Mouse (Mus musculus) liver, embryonic 14.5 days (tissue): Measurements from ENCODE around the gene Evi5. TPM values are rescaled to one million over a fixed set of nuclear protein-coding genes. Genes with fewer than 3 reads are reported as not detected.

Experiments
- ATAC-seq: fragments of 200-750 bp; cut with Nextera tagmentation; 2 replicates; pipeline ENCODE4 v1.8.0; 2017; ENCODE audit warnings: moderate number of reproducible peaks, mild to moderate bottlenecking, moderate library complexity; ENCODE audit not compliant: insufficient read depth
- DNase-seq, 3 experiments: peaks; one replicate each; pipeline ENCODE4 v3.0.0-alpha.2; 2012 to 2013; ENCODE audit warnings: low read depth in 3 of 3, low spot score in 3 of 3
- H3K27ac ChIP-seq: fragments of 300-500 bp; sonication (generic); 2 replicates; pipeline ENCODE4 v1.5.1; 2014; ENCODE audit warnings: moderate library complexity, mild to moderate bottlenecking, control low read depth, inconsistent platforms
- H3K27me3 ChIP-seq: fragments of 300-500 bp; sonication (generic); 2 replicates; pipeline ENCODE4 v1.6.1; 2014; ENCODE audit warnings: mild to moderate bottlenecking, low read length, moderate library complexity; ENCODE audit not compliant: control insufficient read depth, insufficient read depth
- H3K36me3 ChIP-seq: fragments of 300-500 bp; sonication (generic); replicated peaks from 2 replicates; pipeline ENCODE4 v1.6.1; 2014; ENCODE audit warnings: low read depth; ENCODE audit not compliant: control insufficient read depth, insufficient read depth
- H3K4me1 ChIP-seq, 2 experiments: fragments of 200-500 bp in 1 of 2; fragments of 300-500 bp in 1 of 2; sonication (generic) in 1 of 2; replicated peaks; 2 replicates each; pipeline ENCODE4 v1.6.1; 2012 to 2014; ENCODE audit warnings: antibody characterized with exemption in 1 of 2, inconsistent platforms in 1 of 2, low read length in 1 of 2; ENCODE audit not compliant: control insufficient read depth in 2 of 2, insufficient read depth in 2 of 2
- H3K4me2 ChIP-seq: fragments of 300-500 bp; sonication (generic); 2 replicates; pipeline ENCODE4 v1.6.1; 2014; ENCODE audit warnings: low read depth, mild to moderate bottlenecking, control low read depth, moderate library complexity
- H3K4me3 ChIP-seq, 2 experiments: fragments of 200-500 bp in 1 of 2; fragments of 300-500 bp in 1 of 2; sonication (generic) in 1 of 2; 2 replicates each; pipeline ENCODE4 v1.5.1; 2012 to 2014; ENCODE audit warnings: low read depth in 2 of 2, low read length in 2 of 2, mild to moderate bottlenecking in 2 of 2, control low read depth in 1 of 2, inconsistent platforms in 1 of 2, moderate library complexity in 1 of 2; ENCODE audit not compliant: insufficient read depth in 1 of 2
- H3K9ac ChIP-seq: fragments of 300-500 bp; sonication (generic); replicated peaks from 2 replicates; pipeline ENCODE4 v1.6.1; 2014; ENCODE audit warnings: mild to moderate bottlenecking, control low read depth, moderate library complexity
- H3K9me3 ChIP-seq: fragments of 300-500 bp; sonication (generic); 2 replicates; pipeline ENCODE4 v1.6.1; 2016; ENCODE audit warnings: low read length, mixed read lengths; ENCODE audit not compliant: control insufficient read depth
- CTCF ChIP-seq: IDR thresholded peaks from 2 replicates; pipeline ENCODE4 v1.5.1; 2016; ENCODE audit warnings: antibody characterized with exemption, low read depth, control low read depth
- EP300 ChIP-seq: IDR thresholded peaks from 2 replicates; pipeline ENCODE4 v1.6.1; 2016; ENCODE audit warnings: antibody characterized with exemption, low read depth
- WGBS: fragments of 180-500 bp; shearing (Covaris S2); extraction: QIAGEN DNeasy Blood & Tissue Kit; methylation state at CpG from one replicate; pipeline ENCODE4 v1.1.7; 2014; ENCODE audit not compliant: insufficient replicate concordance; 5-methylcytosine and 5-hydroxymethylcytosine counted together
- polyA plus RNA-seq, 2 experiments: library from polyadenylated mRNA; depleted of rRNA in 1 of 2; stranded (reverse) in 1 of 2; unstranded in 1 of 2; fragments of >200 nt; fragmentation: Nextera tagmentation in 1 of 2; extraction: Ambion mirVana in 1 of 2; gene quantifications; 2 replicates each; pipeline versions ENCODE4 v1.2.1 to v1.2.3; 2012 to 2014

Gene Evi5
- polyA plus RNA-seq, 2 experiments, result 22.7 to 41.4 TPM

- 4% methylated on average over 2 of the region's 2 CpGs for WGBS
- ATAC-seq, result no peak
- H3K9ac ChIP-seq, result no peak overlapping the region
Measured at GRCm38 (mm10) chr5:107711689-107712088, 163.2 kb downstream of the Evi5 start.

GRCm38 (mm10) chr5:107708124-107708797, 166.6 kb downstream of the Evi5 start:
- no peaks in the 10 kb centered on the region for H3K9me3 ChIP-seq
- H3K4me1 ChIP-seq, result no peaks in the 10 kb centered on the region; a peak in 1 of 4 replicates
- H3K9ac ChIP-seq, result no peak overlapping the region
- no peak for ATAC-seq
- H3K4me3 ChIP-seq, result no peak overlapping the region
- H3K4me2 ChIP-seq, result no peak overlapping the region
- DNase-seq, result no peak
- no peak overlapping the region for H3K27ac ChIP-seq
- H3K27me3 ChIP-seq, result no peaks in the 10 kb centered on the region; the same call in 1 of the 2 replicates
- TF ChIP-seq EP300 (no peak), CTCF (no peak)
- WGBS, result 25% methylated on average over 8 of the region's 8 CpGs
- no peaks in the 10 kb centered on the region for H3K36me3 ChIP-seq

More at GRCm38 (mm10) chr5:107711689-107712088, 163.2 kb downstream of the Evi5 start:
- H3K36me3 ChIP-seq, result no peaks in the 10 kb centered on the region
- H3K4me2 ChIP-seq, result no peak overlapping the region
- no peaks in the 10 kb centered on the region; the same call in 1 of the 2 replicates for H3K27me3 ChIP-seq
- no peaks in the 10 kb centered on the region for H3K9me3 ChIP-seq
- no peak for DNase-seq
- H3K4me3 ChIP-seq, result no peak overlapping the region
- no peak overlapping the region for H3K27ac ChIP-seq
- H3K4me1 ChIP-seq, result no peaks in the 10 kb centered on the region
- TF ChIP-seq CTCF (no peak), EP300 (no peak)

GRCm38 (mm10) chr5:107706262-107706661, 168.6 kb downstream of the Evi5 start:
- no peak overlapping the region for H3K27ac ChIP-seq
- H3K4me2 ChIP-seq, result no peak overlapping the region
- H3K9me3 ChIP-seq, result no peaks in the 10 kb centered on the region
- 43% methylated on average over 1 of the region's 1 CpGs for WGBS
- H3K27me3 ChIP-seq, result no peaks in the 10 kb centered on the region; the same call in 1 of the 2 replicates
- TF ChIP-seq CTCF (no peak), EP300 (no peak)
- no peaks in the 10 kb centered on the region for H3K36me3 ChIP-seq
- H3K4me3 ChIP-seq, result no peak overlapping the region
- ATAC-seq (no peak), DNase-seq (no peak)
- H3K4me1 ChIP-seq, result no peaks in the 10 kb centered on the region; a peak in 1 of 4 replicates
- H3K9ac ChIP-seq, result no peak overlapping the region

GRCm38 (mm10) chr5:107705756-107706155, 169.2 kb downstream of the Evi5 start:
- no peak for DNase-seq
- Histone ChIP-seq H3K9me3 (no peaks in the 10 kb centered on the region), H3K9ac (no peak overlapping the region), H3K27ac (no peak overlapping the region), H3K4me1 (no peaks in the 10 kb centered on the region; a peak in 1 of 4 replicates), H3K27me3 (no peaks in the 10 kb centered on the region; the same call in 1 of the 2 replicates), H3K36me3 (no peaks in the 10 kb centered on the region), H3K4me2 (no peak overlapping the region), H3K4me3 (no peak overlapping the region)
- no peak for ATAC-seq
- WGBS, result 67% methylated on average over 4 of the region's 4 CpGs
- TF ChIP-seq CTCF (no peak), EP300 (no peak)

- ATAC-seq (no peak), DNase-seq (no peak)
- Histone ChIP-seq H3K9me3 (no peaks in the 10 kb centered on the region), H3K27ac (no peak overlapping the region), H3K9ac (no peak overlapping the region), H3K4me2 (no peak overlapping the region), H3K36me3 (no peaks in the 10 kb centered on the region), H3K4me3 (no peak overlapping the region), H3K4me1 (no peaks in the 10 kb centered on the region; a peak in 1 of 4 replicates), H3K27me3 (no peaks in the 10 kb centered on the region)
- WGBS, result 63% methylated on average over 6 of the region's 6 CpGs
- TF ChIP-seq CTCF (no peak), EP300 (no peak)
Measured at GRCm38 (mm10) chr5:107703207-107703763, 171.6 kb downstream of the Evi5 start.
